Mouse (Mus musculus): Measurements from ENCODE around the gene Aldh3b1. TPM values are rescaled to one million over a fixed set of nuclear protein-coding genes. Genes with fewer than 3 reads are reported as not detected.

The Aldh3b1 gene
- polyA plus RNA-seq, 1 experiment: 2.8 TPM

DNA sequence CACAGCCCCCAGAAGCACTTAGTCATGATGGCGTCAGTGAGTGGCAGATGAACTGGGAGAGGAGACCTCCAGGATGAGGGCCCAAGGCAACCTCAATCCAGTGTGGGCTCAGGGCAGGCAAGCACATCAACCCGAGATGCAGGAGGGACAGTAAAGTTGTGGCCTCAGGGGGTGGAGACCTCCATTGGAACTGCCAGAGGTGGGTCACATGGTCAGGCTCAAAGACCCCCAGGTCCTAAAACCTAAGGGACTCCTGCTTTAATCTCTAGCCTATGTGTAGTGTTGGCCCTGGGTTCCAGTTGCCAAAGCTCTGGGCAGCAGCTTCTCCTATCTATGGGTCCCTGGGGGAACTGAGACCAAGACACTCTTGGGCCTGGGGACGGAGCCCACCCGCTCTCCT lies 829 bp downstream of the Aldh3b1 start:
- peaks cover 54% of the 10 kb centered on the region for H3K4me1 ChIP-seq
- H3K36me3 ChIP-seq (replicated peaks; ENCODE audit: low read length): no peaks in the 10 kb centered on the region
- 0 out of 2 replicates have a peak, but pooled peaks cover 3% of the 10 kb centered on the region for H3K9me3 ChIP-seq
- H3K27me3 ChIP-seq (replicated peaks): peaks cover 38% of the 10 kb centered on the region
- no peak for TF ChIP-seq FLI1 (IDR thresholded peaks at IDR 0.05; ENCODE audit: low read length)
- TF ChIP-seq GATA1 (IDR thresholded peaks at IDR 0.05; ENCODE audit: borderline replicate concordance, low read length): no peak
- peak overlapping the region; percentile 78 for H3K4me3 ChIP-seq (replicated peaks)

GRCm38 (mm10) chr19:3927989-3928388 lies 1.6 kb downstream of the Aldh3b1 start:
- no peak for TF ChIP-seq FLI1 (IDR thresholded peaks at IDR 0.05; ENCODE audit: low read length)
- H3K9me3 ChIP-seq: 0 out of 2 replicates have a peak, but pooled peaks cover 3% of the 10 kb centered on the region
- H3K4me1 ChIP-seq: peaks cover 56% of the 10 kb centered on the region
- no peak overlapping the region for H3K4me3 ChIP-seq (replicated peaks)
- H3K36me3 ChIP-seq (replicated peaks; ENCODE audit: low read length): no peaks in the 10 kb centered on the region
- H3K27me3 ChIP-seq (replicated peaks): peaks cover 40% of the 10 kb centered on the region

DNA sequence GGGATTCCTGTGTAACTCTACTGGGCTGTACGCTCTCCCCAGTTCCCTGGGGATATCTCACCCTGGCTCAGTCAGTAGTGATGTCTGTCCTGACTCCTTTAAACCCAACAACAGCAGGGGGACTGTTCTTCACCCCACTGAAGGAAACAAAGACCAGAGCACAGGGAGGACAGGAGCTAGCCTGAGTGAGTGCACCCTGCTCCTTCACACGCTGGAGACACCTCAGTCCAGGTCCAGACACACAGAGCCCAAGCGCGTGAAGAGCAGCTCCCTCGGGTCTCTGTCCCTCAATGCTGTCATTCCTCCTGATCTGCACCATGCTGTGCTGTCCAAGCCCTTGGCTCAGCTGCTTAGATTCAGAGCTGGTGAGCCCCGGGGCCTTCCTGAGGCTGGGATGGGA lies 2.9 kb downstream of the Aldh3b1 start:
- H3K4me1 ChIP-seq: peaks cover 61% of the 10 kb centered on the region
- peaks cover 38% of the 10 kb centered on the region for H3K27me3 ChIP-seq (replicated peaks)
- TF ChIP-seq FLI1 (IDR thresholded peaks at IDR 0.05; ENCODE audit: low read length) (no peak), GATA1 (IDR thresholded peaks at IDR 0.05; ENCODE audit: borderline replicate concordance, low read length) (no peak)
- H3K9me3 ChIP-seq: 0 out of 2 replicates have a peak, but pooled peaks cover 3% of the 10 kb centered on the region
- H3K36me3 ChIP-seq (replicated peaks; ENCODE audit: low read length): no peaks in the 10 kb centered on the region
- no peak overlapping the region for H3K4me3 ChIP-seq (replicated peaks)

DNA sequence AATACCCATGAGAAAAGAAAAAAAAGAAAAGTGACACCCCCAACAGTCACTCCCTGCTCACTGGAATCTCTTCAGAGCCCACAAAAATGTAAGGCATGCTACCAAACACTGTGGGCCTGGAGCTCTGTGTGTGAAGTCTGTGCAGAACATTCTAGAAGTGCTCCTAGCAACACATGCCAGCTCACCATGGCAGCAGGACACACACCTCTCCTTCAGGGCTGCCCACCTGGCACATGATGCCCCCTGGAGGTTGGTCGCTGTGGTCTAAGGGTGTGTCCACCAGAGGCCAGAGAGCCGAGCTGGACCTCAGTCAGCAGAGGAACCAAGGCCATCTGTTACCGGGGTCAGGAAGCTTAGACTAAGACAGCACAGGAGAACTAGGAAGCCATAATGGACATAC lies 3.3 kb downstream of the Aldh3b1 start:
- Histone ChIP-seq H3K27me3 (replicated peaks) (peaks cover 38% of the 10 kb centered on the region), H3K9me3 (0 out of 2 replicates have a peak, but pooled peaks cover 3% of the 10 kb centered on the region), H3K4me3 (replicated peaks) (peak overlapping the region; percentile 42), H3K4me1 (peaks cover 60% of the 10 kb centered on the region), H3K36me3 (replicated peaks; ENCODE audit: low read length) (no peaks in the 10 kb centered on the region)
- TF ChIP-seq FLI1 (IDR thresholded peaks at IDR 0.05; ENCODE audit: low read length) (no peak), GATA1 (IDR thresholded peaks at IDR 0.05; ENCODE audit: borderline replicate concordance, low read length) (no peak)

DNA sequence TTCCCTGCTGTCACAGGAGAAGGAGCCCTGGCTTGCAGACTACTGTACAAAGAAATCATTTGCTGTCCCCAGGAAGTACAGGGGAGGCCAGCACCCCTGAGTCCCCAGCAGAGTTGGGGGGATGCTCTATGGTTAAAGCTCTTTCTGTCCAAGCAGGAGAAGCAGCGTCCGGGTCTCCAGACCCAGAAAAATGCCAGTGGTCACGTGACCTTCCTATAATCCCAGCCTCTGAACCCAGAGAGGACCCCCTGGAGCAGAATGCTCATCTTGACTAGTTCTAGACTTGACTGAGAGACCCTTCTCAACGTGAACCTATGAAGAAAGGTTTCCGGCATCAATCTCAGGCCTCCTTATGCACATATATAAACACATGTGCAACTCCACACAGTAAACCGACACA lies 3.7 kb downstream of the Aldh3b1 start:
- Histone ChIP-seq H3K9me3 (0 out of 2 replicates have a peak, but pooled peaks cover 3% of the 10 kb centered on the region), H3K4me1 (peaks cover 65% of the 10 kb centered on the region), H3K4me3 (replicated peaks) (no peak overlapping the region), H3K36me3 (replicated peaks; ENCODE audit: low read length) (no peaks in the 10 kb centered on the region), H3K27me3 (replicated peaks) (peaks cover 39% of the 10 kb centered on the region)
- TF ChIP-seq GATA1 (IDR thresholded peaks at IDR 0.05; ENCODE audit: borderline replicate concordance, low read length) (no peak), FLI1 (IDR thresholded peaks at IDR 0.05; ENCODE audit: low read length) (no peak)

- H3K27me3 ChIP-seq (replicated peaks): peaks cover 36% of the 10 kb centered on the region
- no peak overlapping the region for H3K4me3 ChIP-seq (replicated peaks)
- no peak for TF ChIP-seq GATA1 (IDR thresholded peaks at IDR 0.05; ENCODE audit: borderline replicate concordance, low read length)
- no peak for TF ChIP-seq FLI1 (IDR thresholded peaks at IDR 0.05; ENCODE audit: low read length)
- no peaks in the 10 kb centered on the region for H3K36me3 ChIP-seq (replicated peaks; ENCODE audit: low read length)
- H3K9me3 ChIP-seq: 0 out of 2 replicates have a peak, but pooled peaks cover 3% of the 10 kb centered on the region
- H3K4me1 ChIP-seq: peaks cover 64% of the 10 kb centered on the region
Observed at GRCm38 (mm10) chr19:3924868-3925267, 4.7 kb downstream of the Aldh3b1 start.

- peak overlapping the region; percentile 34 for H3K4me3 ChIP-seq (replicated peaks)
- H3K36me3 ChIP-seq (replicated peaks; ENCODE audit: low read length): no peaks in the 10 kb centered on the region
- peaks cover 32% of the 10 kb centered on the region for H3K27me3 ChIP-seq (replicated peaks)
- no peak for TF ChIP-seq GATA1 (IDR thresholded peaks at IDR 0.05; ENCODE audit: borderline replicate concordance, low read length)
- no peak for TF ChIP-seq FLI1 (IDR thresholded peaks at IDR 0.05; ENCODE audit: low read length)
- H3K9me3 ChIP-seq: 0 out of 2 replicates have a peak, but pooled peaks cover 3% of the 10 kb centered on the region
- H3K4me1 ChIP-seq: peaks cover 57% of the 10 kb centered on the region
Observed at GRCm38 (mm10) chr19:3924190-3924589, 5.4 kb downstream of the Aldh3b1 start.

DNA sequence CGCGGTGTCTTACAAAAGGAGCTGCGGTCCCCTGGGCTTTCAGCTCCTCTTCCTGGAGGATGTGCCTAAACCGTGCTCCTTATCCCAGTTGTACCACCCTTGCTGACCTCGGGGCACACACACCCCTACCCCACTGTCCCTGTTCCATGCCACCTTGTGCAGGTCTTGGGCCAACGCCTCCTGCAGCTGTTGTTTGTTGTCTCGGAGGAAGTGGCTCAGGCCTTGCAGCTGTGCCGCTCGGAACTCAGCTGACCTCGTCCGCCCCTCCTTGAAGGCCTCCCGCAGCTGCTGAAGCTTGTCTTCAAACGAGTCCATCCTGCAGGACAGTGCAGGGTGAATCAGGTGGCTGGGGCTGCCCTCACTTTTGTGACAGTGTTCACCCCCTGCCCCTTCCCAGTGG lies 6.0 kb downstream of the Aldh3b1 start:
- peaks cover 51% of the 10 kb centered on the region for H3K4me1 ChIP-seq
- H3K9me3 ChIP-seq: 0 out of 2 replicates have a peak, but pooled peaks cover 3% of the 10 kb centered on the region

GRCm38 (mm10) chr19:3922661-3923371 lies 6.8 kb downstream of the Aldh3b1 start:
- no peaks in the 10 kb centered on the region for H3K9me3 ChIP-seq
- H3K36me3 ChIP-seq (replicated peaks; ENCODE audit: low read length): peaks cover 4% of the 10 kb centered on the region
- H3K4me1 ChIP-seq: peaks cover 50% of the 10 kb centered on the region
- H3K27me3 ChIP-seq (replicated peaks): peaks cover 27% of the 10 kb centered on the region
- no peak for TF ChIP-seq FLI1 (IDR thresholded peaks at IDR 0.05; ENCODE audit: low read length)
- no peak for TF ChIP-seq GATA1 (IDR thresholded peaks at IDR 0.05; ENCODE audit: borderline replicate concordance, low read length)
- H3K4me3 ChIP-seq (replicated peaks): no peak overlapping the region

More for the DNA sequence above, 6.0 kb downstream of the Aldh3b1 start:
- Histone ChIP-seq H3K4me3 (replicated peaks) (peak overlapping the region; percentile 69), H3K36me3 (replicated peaks; ENCODE audit: low read length) (no peaks in the 10 kb centered on the region), H3K27me3 (replicated peaks) (peaks cover 30% of the 10 kb centered on the region)
- TF ChIP-seq GATA1 (IDR thresholded peaks at IDR 0.05; ENCODE audit: borderline replicate concordance, low read length): no peak
- no peak for TF ChIP-seq FLI1 (IDR thresholded peaks at IDR 0.05; ENCODE audit: low read length)

DNA sequence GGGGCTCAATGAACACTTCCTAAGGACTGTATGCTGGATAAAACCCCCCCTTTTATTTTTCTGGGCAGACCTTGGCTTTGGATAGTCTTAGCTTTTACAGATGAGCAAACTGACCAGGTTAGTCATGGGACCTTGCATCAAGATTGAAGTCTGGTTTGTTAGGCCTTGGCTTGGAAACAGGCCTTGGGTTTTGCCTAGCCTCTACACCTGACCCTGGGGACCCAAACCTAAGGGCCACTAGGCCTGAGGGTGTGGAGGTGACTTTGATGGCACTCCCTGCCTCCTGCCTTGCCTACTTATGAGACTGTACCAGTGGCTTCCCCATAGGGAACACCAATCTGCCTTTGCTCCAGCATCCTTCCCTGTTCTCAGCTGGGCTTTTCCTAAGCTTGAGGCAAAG lies 9.7 kb downstream of the Aldh3b1 start:
- Histone ChIP-seq H3K36me3 (replicated peaks; ENCODE audit: low read length) (peaks cover 4% of the 10 kb centered on the region), H3K27me3 (replicated peaks) (peaks cover 18% of the 10 kb centered on the region), H3K4me1 (peaks cover 47% of the 10 kb centered on the region), H3K9me3 (no peaks in the 10 kb centered on the region), H3K4me3 (replicated peaks) (no peak overlapping the region)
- TF ChIP-seq GATA1 (IDR thresholded peaks at IDR 0.05; ENCODE audit: borderline replicate concordance, low read length) (no peak), FLI1 (IDR thresholded peaks at IDR 0.05; ENCODE audit: low read length) (no peak)

All from megakaryocyte, embryonic 14.5 days (primary cell).